Mouse (Mus musculus): Measurements from ENCODE around the gene Scap. TPM values are rescaled to one million over a fixed set of nuclear protein-coding genes. Genes with fewer than 3 reads are reported as not detected.
A peak's percentile ranks its signal among the peaks of the same experiment; 100 is the strongest.
"Not testable (repeated sequence)": the region's sequence is repeated elsewhere in the genome, so short reads cannot be mapped to it uniquely, and the experiment has no call there.

Gene Scap
- total RNA-seq, 2 experiments from 2014 or later = 76.4 to 83.9 TPM

- no peak for DNase-seq
Observed at GRCm38 (mm10) chr9:110330341-110330740, 2.7 kb upstream of the Scap start.

GRCm38 (mm10) chr9:110330913-110331312 lies 2.2 kb upstream of the Scap start:
- not testable (repeated sequence) for DNase-seq

GRCm38 (mm10) chr9:110333896-110334259 lies 790 bp downstream of the Scap start:
- DNase-seq = no peak

- no peak for DNase-seq
Observed at GRCm38 (mm10) chr9:110334849-110335248, 1.8 kb downstream of the Scap start.

GRCm38 (mm10) chr9:110340037-110340750 lies 7.1 kb downstream of the Scap start:
- no peak for DNase-seq

GRCm38 (mm10) chr9:110342008-110342407 lies 8.9 kb downstream of the Scap start:
- DNase-seq = no peak

GRCm38 (mm10) chr9:110343805-110344204 lies 10.7 kb downstream of the Scap start:
- DNase-seq = no peak

- no peak for DNase-seq
Observed at GRCm38 (mm10) chr9:110345057-110345739, 12.1 kb downstream of the Scap start.

GRCm38 (mm10) chr9:110348899-110349298 lies 15.8 kb downstream of the Scap start:
- DNase-seq = no peak

GRCm38 (mm10) chr9:110350188-110350587 lies 17.1 kb downstream of the Scap start:
- no peak for DNase-seq

GRCm38 (mm10) chr9:110350612-110351011 lies 17.5 kb downstream of the Scap start:
- no peak for DNase-seq

GRCm38 (mm10) chr9:110351350-110351749 lies 18.3 kb downstream of the Scap start:
- no peak for DNase-seq

- DNase-seq = no peak
Observed at GRCm38 (mm10) chr9:110351932-110352632, 19.0 kb downstream of the Scap start.

GRCm38 (mm10) chr9:110358341-110358740 lies 25.3 kb downstream of the Scap start:
- no peak for DNase-seq

- no peak for DNase-seq
Observed at GRCm38 (mm10) chr9:110361299-110361698, 28.2 kb downstream of the Scap start.

- DNase-seq = no peak
Observed at GRCm38 (mm10) chr9:110362337-110362736, 29.2 kb downstream of the Scap start.

GRCm38 (mm10) chr9:110366746-110367145 lies 33.7 kb downstream of the Scap start:
- DNase-seq = peak; percentile 67

- DNase-seq = no peak
Observed at GRCm38 (mm10) chr9:110369860-110370259, 36.8 kb downstream of the Scap start.

- no peak for DNase-seq
Observed at GRCm38 (mm10) chr9:110373871-110374270, 40.8 kb downstream of the Scap start.

GRCm38 (mm10) chr9:110375668-110376067 lies 42.6 kb downstream of the Scap start:
- DNase-seq = peak; percentile 49

GRCm38 (mm10) chr9:110377655-110378054 lies 44.6 kb downstream of the Scap start:
- not testable (repeated sequence) for DNase-seq

- DNase-seq = no peak
Observed at GRCm38 (mm10) chr9:110379361-110379760, 46.3 kb downstream of the Scap start.

- DNase-seq = peak; percentile 45
Observed at GRCm38 (mm10) chr9:110380662-110381061, 47.6 kb downstream of the Scap start.

Measured in adrenal gland, postnatal 10 days (tissue).